Mouse (Mus musculus): ENCODE measurements around the gene Ttyh1.

DNA sequence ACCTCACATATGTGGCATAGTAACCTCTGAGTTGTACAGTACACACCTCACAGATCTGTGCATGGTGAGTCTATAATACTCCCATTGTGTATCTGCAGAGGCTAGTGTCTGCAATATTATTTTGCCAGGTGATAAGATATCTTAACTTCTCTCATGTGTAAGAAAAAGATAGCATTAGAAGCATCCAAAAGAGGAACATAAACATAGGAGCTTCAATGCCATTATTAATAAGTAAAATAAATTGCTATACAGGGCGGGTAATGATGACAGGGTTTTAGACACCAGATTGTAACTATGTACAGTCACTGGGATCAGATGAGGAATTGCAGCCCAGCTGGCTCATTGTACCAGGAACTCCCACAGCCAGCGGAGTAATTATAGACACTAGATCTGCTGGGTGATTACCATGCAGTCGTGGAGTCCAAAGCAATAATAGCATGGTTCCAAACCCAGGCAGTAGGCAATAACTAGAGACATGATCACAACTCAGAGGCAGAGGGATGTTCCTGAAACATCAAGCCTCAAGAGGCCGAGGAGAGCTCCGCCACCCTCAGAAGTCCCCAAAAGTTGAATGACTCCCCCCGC is 31.2 kb upstream of the Ttyh1 start:
- no peak for TF ChIP-seq CTCF (IDR thresholded peaks at IDR 0.05; ENCODE audit: low read depth, low read length)
- no peak for TF ChIP-seq POLR2A (IDR thresholded peaks at IDR 0.05; ENCODE audit: borderline replicate concordance, low read depth, low read length)
